Comparison of ENCODE assay signal across 9 mouse cellular contexts in genomic region chr8:86623551-86623910, GRCm38 (mm10). TPM values are rescaled to one million over a fixed set of nuclear protein-coding genes. Genes with fewer than 3 reads are reported as not detected.
A peak's percentile ranks its signal among the peaks of the same experiment; 100 is the strongest.
DNase-seq lines count a peak whose midpoint lies in the region; ATAC-seq lines count a peak whose summit lies in the region.
"Had no signal": no experiment of that assay in that cellular context is flagged by ENCODE, and none has a peak within 500 bp of the region (broad histone marks: within the 10 kb centered on the region; RNA-seq: fewer than 3 reads in every experiment).

No protein-coding gene starts in this region.

- H3K27me3 ChIP-seq in kidney, embryonic 15.5 days: no peaks in the 10 kb centered on the region
- no peaks in the 10 kb centered on the region for H3K27me3 ChIP-seq in hindbrain, embryonic 15.5 days
- no peaks in the 10 kb centered on the region for H3K27me3 ChIP-seq in midbrain, embryonic 15.5 days (replicated peaks)

- DNase-seq in kidney, postnatal 36 days: no peak
- no peak for DNase-seq in left cerebral cortex, postnatal 36 days (ENCODE audit: low spot score in 2 of 2)
- no peak for DNase-seq in adrenal gland, postnatal 36 days
- no peak for DNase-seq in cerebellum, postnatal 4 days (ENCODE audit: low spot score in 2 of 2)

- no peaks in the 10 kb centered on the region for H3K36me3 ChIP-seq in kidney, embryonic 15.5 days
- H3K36me3 ChIP-seq in hindbrain, embryonic 15.5 days: no peaks in the 10 kb centered on the region
- no peaks in the 10 kb centered on the region for H3K36me3 ChIP-seq in midbrain, embryonic 15.5 days (replicated peaks)

- H3K4me2 ChIP-seq in kidney, embryonic 15.5 days: peak overlapping the region; percentile 75
- H3K4me2 ChIP-seq in hindbrain, embryonic 15.5 days: peak overlapping the region; percentile 92
- peak overlapping the region; percentile 80 for H3K4me2 ChIP-seq in midbrain, embryonic 15.5 days

- no peaks in the 10 kb centered on the region for H3K9me3 ChIP-seq in kidney, embryonic 15.5 days (replicated peaks)
- H3K9me3 ChIP-seq in hindbrain, embryonic 15.5 days: no peaks in the 10 kb centered on the region
- no peaks in the 10 kb centered on the region for H3K9me3 ChIP-seq in midbrain, embryonic 15.5 days

- no peak for ATAC-seq in kidney, embryonic 15.5 days (replicated peaks; ENCODE audit: low FRiP score)
- ATAC-seq in hindbrain, embryonic 15.5 days (ENCODE audit: low FRiP score, low read depth): no peak
- no peak for ATAC-seq in midbrain, embryonic 15.5 days (replicated peaks)

- peak overlapping the region; percentile 94 for H3K4me3 ChIP-seq in kidney, embryonic 15.5 days (replicated peaks)
- H3K4me3 ChIP-seq in brown adipose tissue, adult 24 weeks (ENCODE audit: insufficient read depth, low read depth, low read length): peak overlapping the region; percentile 73
- H3K4me3 ChIP-seq in hindbrain, embryonic 15.5 days: peak overlapping the region; percentile 84
- peak overlapping the region; percentile 94 for H3K4me3 ChIP-seq in midbrain, embryonic 15.5 days

- peaks cover 8% of the 10 kb centered on the region for H3K4me1 ChIP-seq in kidney, embryonic 15.5 days
- H3K4me1 ChIP-seq in brown adipose tissue, adult 24 weeks (ENCODE audit: control insufficient read depth, insufficient read depth, insufficient read length, low read length): 0 out of 2 replicates have a peak, but pooled peaks cover 2% of the 10 kb centered on the region
- H3K4me1 ChIP-seq in hindbrain, embryonic 15.5 days (replicated peaks): peaks cover 19% of the 10 kb centered on the region
- peaks cover 19% of the 10 kb centered on the region for H3K4me1 ChIP-seq in midbrain, embryonic 15.5 days

- 2% methylated on average over 14 of the region's 14 CpGs for WGBS in kidney, embryonic 15.5 days
- WGBS in hindbrain, embryonic 15.5 days: 3% methylated on average over 10 of the region's 14 CpGs
- WGBS in midbrain, embryonic 15.5 days: under 1% methylated on average over 14 of the region's 14 CpGs

- intact Hi-C loops in left cerebral cortex, postnatal 36 days (cut with DNase I): loop anchor here (10.0 kb wide), 1 partner anchor 261 kb away; the partner anchor contains the start of gene N4bp1

- H3K27ac ChIP-seq in kidney, embryonic 15.5 days: peak overlapping the region; percentile 76
- H3K27ac ChIP-seq in brown adipose tissue, adult 24 weeks (replicated peaks; ENCODE audit: low read depth, low read length): peak overlapping the region; percentile 71
- peak overlapping the region; percentile 87 for H3K27ac ChIP-seq in hindbrain, embryonic 15.5 days (replicated peaks)
- H3K27ac ChIP-seq in midbrain, embryonic 15.5 days: peak overlapping the region; percentile 91

- H3K9ac ChIP-seq in kidney, embryonic 15.5 days: peak overlapping the region; percentile 60
- peak overlapping the region; percentile 57 for H3K9ac ChIP-seq in hindbrain, embryonic 15.5 days
- peak overlapping the region; percentile 75 for H3K9ac ChIP-seq in midbrain, embryonic 15.5 days

RNA-seq across cellular contexts. Expression of gene Lonp2, which starts 0.3 kb away (rescaled TPM):
- polyA plus RNA-seq in kidney, embryonic 15.5 days (2015; fragmentation: Nextera tagmentation; extraction: Ambion mirVana): 63.2 and 63.9 TPM in 2 replicates
- polyA plus RNA-seq in brown adipose tissue, adult 24 weeks (2012; ENCODE audit: insufficient read depth, insufficient read length, missing spikeins): 121 and 145 TPM in 2 replicates
- polyA plus RNA-seq in hindbrain, embryonic 15.5 days (2015; fragmentation: Nextera tagmentation; extraction: Ambion mirVana): 83.5 and 88.9 TPM in 2 replicates
- polyA plus RNA-seq in midbrain, embryonic 15.5 days (2015; fragmentation: Nextera tagmentation; extraction: Ambion mirVana): 84.7 and 86.6 TPM in 2 replicates
- total RNA-seq in left cerebral cortex, postnatal 36 days (2021): 10 to 100 TPM; 65.9 to 67.0 TPM
- 100 to 1,000 TPM; 119 to 130 TPM for total RNA-seq in adrenal gland, postnatal 36 days (2021)

RNA-seq across cellular contexts. Expression of gene Abcc12, which starts 43.0 kb away (rescaled TPM):
- polyA plus RNA-seq in kidney, embryonic 15.5 days (2015; fragmentation: Nextera tagmentation; extraction: Ambion mirVana): 0.14 and 0.15 TPM in 2 replicates
- not detected in 2 replicates for polyA plus RNA-seq in brown adipose tissue, adult 24 weeks (2012; ENCODE audit: insufficient read depth, insufficient read length, missing spikeins)
- polyA plus RNA-seq in hindbrain, embryonic 15.5 days (2015; fragmentation: Nextera tagmentation; extraction: Ambion mirVana): 0.05 and 0.23 TPM in 2 replicates
- 0.06 and 0.15 TPM in 2 replicates for polyA plus RNA-seq in midbrain, embryonic 15.5 days (2015; fragmentation: Nextera tagmentation; extraction: Ambion mirVana)
- total RNA-seq in left cerebral cortex, postnatal 36 days (2021): under 1 TPM; 0.27 to 0.59 TPM
- not detected for total RNA-seq in adrenal gland, postnatal 36 days (2021)
- total RNA-seq: hematopoietic stem cell, adult 5-6 weeks had no signal
